Mouse (Mus musculus) heart, postnatal 25 days (tissue): ENCODE measurements around the gene Tmem208. TPM values are rescaled to one million over a fixed set of nuclear protein-coding genes. Genes with fewer than 3 reads are reported as not detected.
"Not testable (repeated sequence)": the region's sequence is repeated elsewhere in the genome, so short reads cannot be mapped to it uniquely, and the experiment has no call there.

Experiments
- DNase-seq: peaks from one replicate; pipeline ENCODE4 v3.0.0; 2022; ENCODE audit warnings: low spot score
- intact Hi-C: fragments of 180-260 bp; cut with DNase I; formaldehyde crosslinking; loops from one replicate; pipeline ENCODE4 v1.15.1; 2025
- total RNA-seq, 2 experiments: library from RNA; stranded (reverse); gene quantifications; 2 replicates each; pipeline ENCODE4 v1.2.3; 2021

Gene Tmem208
- 10 to 100 TPM; 23.4 to 25.3 TPM for total RNA-seq

GRCm38 (mm10) chr8:105326141-105326672 lies at the start of gene Tmem208, which contains the start of gene Lrrc29:
Gene Tmem208, plus strand, starts transcription at chr8:105326354.
Gene Lrrc29, minus strand, starts transcription at chr8:105326278.
- DNase-seq: peak; percentile 91
- intact Hi-C loops: no loop called here

- DNase-seq: no peak
- intact Hi-C loops: no loop called here
Observed at GRCm38 (mm10) chr8:105278911-105279334, 47.2 kb upstream of the Tmem208 start.

GRCm38 (mm10) chr8:105280567-105280966 lies 45.6 kb upstream of the Tmem208 start:
- intact Hi-C loops: no loop called here

GRCm38 (mm10) chr8:105281821-105282220 lies 44.3 kb upstream of the Tmem208 start:
- intact Hi-C loops: no loop called here
- DNase-seq: no peak

More at GRCm38 (mm10) chr8:105280567-105280966, 45.6 kb upstream of the Tmem208 start:
- DNase-seq: no peak

- intact Hi-C loops: no loop called here
Observed at GRCm38 (mm10) chr8:105282239-105282638, 43.9 kb upstream of the Tmem208 start.

GRCm38 (mm10) chr8:105283074-105283473 lies 43.1 kb upstream of the Tmem208 start:
- intact Hi-C loops: no loop called here
- no peak for DNase-seq

More at GRCm38 (mm10) chr8:105282239-105282638, 43.9 kb upstream of the Tmem208 start:
- no peak for DNase-seq

- intact Hi-C loops: no loop called here
- no peak for DNase-seq
Observed at GRCm38 (mm10) chr8:105285514-105285913, 40.6 kb upstream of the Tmem208 start.

- no peak for DNase-seq
- intact Hi-C loops: no loop called here
Observed at GRCm38 (mm10) chr8:105286907-105287306, 39.2 kb upstream of the Tmem208 start.

- intact Hi-C loops: loop anchor here (2.0 kb wide), 1 partner anchor 23 kb away; the partner anchor contains the start of genes Fbxl8 and Tradd
- no peak for DNase-seq
Observed at GRCm38 (mm10) chr8:105288231-105288630, 37.9 kb upstream of the Tmem208 start.

- DNase-seq: peak; percentile 82
- intact Hi-C loops: loop anchor here (2.0 kb wide), 1 partner anchor 24 kb away; the partner anchor contains the start of genes Fbxl8 and Tradd
Observed at GRCm38 (mm10) chr8:105288958-105289732, 37.0 kb upstream of the Tmem208 start.

GRCm38 (mm10) chr8:105289805-105290460 lies 36.2 kb upstream of the Tmem208 start, which contains the start of gene 4931428F04Rik:
Gene 4931428F04Rik, minus strand, starts transcription at chr8:105289864.
- intact Hi-C loops: loop anchor here (2.0 to 5.0 kb wide), 2 partner anchors 25 to 38 kb away; partner anchors contain the start of genes Fbxl8 and Tradd
- DNase-seq: no peak

GRCm38 (mm10) chr8:105290554-105291314 lies 35.4 kb upstream of the Tmem208 start:
- peak; percentile 60 for DNase-seq
- intact Hi-C loops: loop anchor here (5.0 kb wide), 1 partner anchor 38 kb away; no protein-coding TSS in a partner anchor

GRCm38 (mm10) chr8:105291364-105291763 lies 34.8 kb upstream of the Tmem208 start:
- DNase-seq: not testable (repeated sequence)
- intact Hi-C loops: loop anchor here (5.0 kb wide), 1 partner anchor 39 kb away; no protein-coding TSS in a partner anchor

GRCm38 (mm10) chr8:105291802-105292201 lies 34.4 kb upstream of the Tmem208 start:
- intact Hi-C loops: loop anchor here (5.0 kb wide), 1 partner anchor 40 kb away; no protein-coding TSS in a partner anchor
- not testable (repeated sequence) for DNase-seq

GRCm38 (mm10) chr8:105292471-105292870 lies 33.7 kb upstream of the Tmem208 start:
- DNase-seq: no peak
- intact Hi-C loops: loop anchor here (5.0 kb wide), 1 partner anchor 40 kb away; no protein-coding TSS in a partner anchor

- intact Hi-C loops: loop anchor here (5.0 kb wide), 1 partner anchor 41 kb away; no protein-coding TSS in a partner anchor
- no peak for DNase-seq
Observed at GRCm38 (mm10) chr8:105293405-105293804, 32.7 kb upstream of the Tmem208 start.

GRCm38 (mm10) chr8:105294776-105295175 lies 31.4 kb upstream of the Tmem208 start:
- DNase-seq: no peak
- intact Hi-C loops: loop anchor here (5.0 kb wide), 2 partner anchors 42 to 53 kb away; partner anchors contain the start of genes Fhod1 and Slc9a5

GRCm38 (mm10) chr8:105295256-105295655 lies 30.9 kb upstream of the Tmem208 start:
- DNase-seq: no peak
- intact Hi-C loops: loop anchor here (5.0 kb wide), 1 partner anchor 52 kb away; the partner anchor contains the start of genes Fhod1 and Slc9a5
